Mouse (Mus musculus) thymus, adult 2 months (tissue): ENCODE results near the gene Dgkd. TPM values are rescaled to one million over a fixed set of nuclear protein-coding genes. Genes with fewer than 3 reads are reported as not detected.

Source experiments
- DNase-seq: peaks from one replicate; pipeline ENCODE4 v3.0.0; 2021
- H3K27ac ChIP-seq: fragments of 200-500 bp; 2 replicates; pipeline ENCODE4 v1.5.1; 2012; ENCODE audit warnings: low read length, control low read depth; ENCODE audit not compliant: control insufficient read depth, insufficient read depth
- H3K27me3 ChIP-seq: fragments of 200-500 bp; 2 replicates; pipeline ENCODE4 v1.6.1; 2012; ENCODE audit warnings: mild to moderate bottlenecking, low read length, moderate library complexity, mixed read lengths; ENCODE audit not compliant: control insufficient read depth, insufficient read depth
- H3K36me3 ChIP-seq: fragments of 200-500 bp; 2 replicates; pipeline ENCODE4 v1.6.1; 2012; ENCODE audit warnings: mild to moderate bottlenecking, low read length, moderate library complexity; ENCODE audit not compliant: control insufficient read depth, insufficient read depth
- H3K4me1 ChIP-seq: fragments of 200-500 bp; replicated peaks from 2 replicates; pipeline ENCODE4 v1.6.1; 2012; ENCODE audit warnings: low read length; ENCODE audit not compliant: control insufficient read depth, insufficient read depth
- H3K4me3 ChIP-seq: fragments of 200-500 bp; 2 replicates; pipeline ENCODE4 v1.5.1; 2012; ENCODE audit warnings: mild to moderate bottlenecking, low read length, control low read depth, moderate library complexity; ENCODE audit not compliant: control insufficient read depth, insufficient read depth
- CTCF ChIP-seq: fragments of 200-500 bp; IDR thresholded peaks from 2 replicates; pipeline ENCODE4 v1.5.1; 2012; ENCODE audit warnings: mild to moderate bottlenecking, control low read depth, low read length, moderate library complexity, borderline replicate concordance; ENCODE audit not compliant: control insufficient read depth, poor library complexity, insufficient read depth; ENCODE audit errors: extremely low read depth
- POLR2A ChIP-seq: fragments of 200-500 bp; IDR thresholded peaks from 2 replicates; pipeline ENCODE4 v1.6.1; 2012; ENCODE audit warnings: mild to moderate bottlenecking, low read length, control low read depth, moderate library complexity; ENCODE audit not compliant: control insufficient read depth, poor library complexity, insufficient read depth; ENCODE audit errors: extremely low read depth
- WGBS: fragments of 180-500 bp; shearing (Covaris S2); methylation state at CpG from one replicate; pipeline ENCODE4 v1.1.7; 2018; 5-methylcytosine and 5-hydroxymethylcytosine counted together
- polyA plus RNA-seq: library from polyadenylated mRNA; depleted of rRNA; stranded (reverse); fragments of >200 nt; gene quantifications from 2 replicates; pipeline ENCODE4 v1.2.3, GENCODE M21; 2012; rRNA removed

Dgkd gene
- polyA plus RNA-seq, 1 experiment, result 182 TPM

- Histone ChIP-seq H3K4me1 (no peaks in the 10 kb centered on the region), H3K27ac (no peak overlapping the region), H3K4me3 (no peak overlapping the region), H3K27me3 (no peaks in the 10 kb centered on the region), H3K36me3 (peaks cover 32% of the 10 kb centered on the region)
- DNase-seq, result no peak
- TF ChIP-seq CTCF, result no peak
- no peak for TF ChIP-seq POLR2A
- WGBS, result 94% methylated on average over 4 of the region's 4 CpGs
Measured at GRCm38 (mm10) chr1:87982291-87982690, 129.2 kb downstream of the Dgkd start.

GRCm38 (mm10) chr1:87992716-87993115 lies 139.6 kb downstream of the Dgkd start:
- DNase-seq, result no peak
- no peak for TF ChIP-seq CTCF
- no peak for TF ChIP-seq POLR2A
- H3K27me3 ChIP-seq, result no peaks in the 10 kb centered on the region
- WGBS, result 93% methylated on average over 2 of the region's 2 CpGs
- peaks cover 31% of the 10 kb centered on the region for H3K36me3 ChIP-seq
- no peaks in the 10 kb centered on the region for H3K4me1 ChIP-seq
- H3K4me3 ChIP-seq, result no peak overlapping the region
- no peak overlapping the region for H3K27ac ChIP-seq

Other genes starting within 250 kb of the Dgkd start
- 278 and 301 TPM in 2 replicates for gene Inpp5d, start 233.0 kb upstream of the Dgkd start, polyA plus RNA-seq
- 37.2 and 41.2 TPM in 2 replicates for gene Atg16l1, start 97.4 kb upstream of the Dgkd start, polyA plus RNA-seq
- 1.9 and 2.0 TPM in 2 replicates for gene Sag, start 49.6 kb upstream of the Dgkd start, polyA plus RNA-seq
- gene Usp40, start 155.3 kb downstream of the Dgkd start, polyA plus RNA-seq, result 6.3 and 7.5 TPM in 2 replicates
- 0.16 TPM in 1 of 2 replicates, not detected in the other for gene Ugt1a10, start 202.1 kb downstream of the Dgkd start, polyA plus RNA-seq
- 0.26 TPM in 1 of 2 replicates, not detected in the other for gene Ugt1a9, start 217.5 kb downstream of the Dgkd start, polyA plus RNA-seq
- gene Ugt1a8, start 234.5 kb downstream of the Dgkd start, polyA plus RNA-seq, result 0.06 TPM in 1 of 2 replicates, not detected in the other
- gene Ugt1a7c, start 241.8 kb downstream of the Dgkd start, polyA plus RNA-seq, result 0.94 and 1.1 TPM in 2 replicates
- gene Ugt1a6b, start 250.0 kb downstream of the Dgkd start, polyA plus RNA-seq, result 1.3 and 1.6 TPM in 2 replicates